Mouse (Mus musculus): ENCODE measurements at regions not wholly inside any gene's neighbourhood (a gene's known extent, or its start where the extent isn't known, plus 50 kb on each side); places are given as distances from the start of the nearest gene placed in this dataset.
"Not testable (repeated sequence)": the region's sequence is repeated elsewhere in the genome, so short reads cannot be mapped to it uniquely, and the experiment has no call there.

GRCm38 (mm10) chr12:18327136-18327535, 187.2 kb upstream of the 5730507C01Rik start:
- DNase-seq (ENCODE audit: low read depth), result peak; percentile 22

- DNase-seq (ENCODE audit: low read depth), result not testable (repeated sequence)
Measured at GRCm38 (mm10) chr12:18346692-18347091, 167.6 kb upstream of the 5730507C01Rik start.

- DNase-seq (ENCODE audit: low read depth), result not testable (repeated sequence)
Measured at GRCm38 (mm10) chr12:18347122-18347521, 167.2 kb upstream of the 5730507C01Rik start.

DNA sequence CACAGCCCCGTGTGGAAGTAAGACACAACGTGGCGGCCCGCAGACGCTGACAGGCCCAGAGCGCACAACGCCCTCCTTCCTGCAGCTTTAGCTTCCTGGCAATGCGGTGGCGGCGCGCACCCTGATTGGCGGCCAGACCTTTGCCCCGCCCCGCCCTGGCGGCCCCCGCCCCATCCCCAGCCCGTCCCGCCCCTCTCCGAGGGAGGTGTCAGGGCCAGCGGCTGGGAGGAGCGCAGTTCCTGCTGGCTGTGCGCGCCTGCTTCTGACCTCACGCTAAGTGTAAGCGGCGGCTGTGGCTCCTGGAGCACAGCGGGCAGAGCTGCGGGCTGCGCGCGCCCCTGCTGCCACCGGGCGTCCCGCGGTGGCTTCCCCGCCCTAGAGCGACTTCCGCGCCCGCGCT, 127.1 kb upstream of the 5730507C01Rik start:
- DNase-seq (ENCODE audit: low read depth), result no peak

GRCm38 (mm10) chr12:18387821-18388220, 126.5 kb upstream of the 5730507C01Rik start:
- no peak for DNase-seq (ENCODE audit: low read depth)

Data from 416B (cell line).